Mouse (Mus musculus) liver, embryonic 14.5 days (tissue): ENCODE data around the gene Mzf1.

ENCODE experiments used
- CTCF ChIP-seq: IDR thresholded peaks from 2 replicates; pipeline ENCODE4 v1.5.1; 2016; ENCODE audit warnings: antibody characterized with exemption, low read depth, control low read depth
- EP300 ChIP-seq: IDR thresholded peaks from 2 replicates; pipeline ENCODE4 v1.6.1; 2016; ENCODE audit warnings: antibody characterized with exemption, low read depth

- TF ChIP-seq CTCF (no peak), EP300 (no peak)
These were observed 44.3 kb downstream of the Mzf1 start, which contains the start of gene Zbtb45 for GRCm38 (mm10) chr7:13010005-13010908.
